Mouse (Mus musculus) c-Kit-positive CD71-negative TER-119-negative erythroid progenitor cells, embryonic 14.5 days (primary cell): ENCODE measurements around the gene Chst10.

Experiments used
- DNase-seq: peaks from one replicate; pipeline ENCODE4 v3.0.0-alpha.2; 2013; ENCODE audit warnings: low read depth

Gene Chst10

GRCm38 (mm10) chr1:38897431-38898248, at the start of gene Chst10:
Gene Chst10 (minus strand): TSS chr1:38898161.
- no peak for DNase-seq

- peak; percentile 18 for DNase-seq
Measured at GRCm38 (mm10) chr1:38939608-38940007, 41.6 kb upstream of the Chst10 start.

GRCm38 (mm10) chr1:38938849-38939248, 40.9 kb upstream of the Chst10 start, which contains the start of gene Nms:
Gene Nms (plus strand): TSS chr1:38939149.
- DNase-seq = no peak

- DNase-seq = peak; percentile 52
Measured at GRCm38 (mm10) chr1:38936780-38937179, 38.8 kb upstream of the Chst10 start.

- DNase-seq = peak; percentile 6
Measured at GRCm38 (mm10) chr1:38934668-38935067, 36.7 kb upstream of the Chst10 start.

GRCm38 (mm10) chr1:38930767-38931166, 32.8 kb upstream of the Chst10 start:
- no peak for DNase-seq

- DNase-seq = no peak
Measured at GRCm38 (mm10) chr1:38929468-38929867, 31.5 kb upstream of the Chst10 start.

GRCm38 (mm10) chr1:38928996-38929395, 31.0 kb upstream of the Chst10 start:
- no peak for DNase-seq

GRCm38 (mm10) chr1:38903985-38904384, 6.0 kb upstream of the Chst10 start:
- DNase-seq = no peak

GRCm38 (mm10) chr1:38902571-38902970, 4.6 kb upstream of the Chst10 start:
- DNase-seq = no peak

- DNase-seq = no peak
Measured at GRCm38 (mm10) chr1:38893081-38893480, 4.9 kb downstream of the Chst10 start.

- no peak for DNase-seq
Measured at GRCm38 (mm10) chr1:38891444-38891843, 6.5 kb downstream of the Chst10 start.

GRCm38 (mm10) chr1:38888803-38889202, 9.2 kb downstream of the Chst10 start:
- DNase-seq = no peak

- no peak for DNase-seq
Measured at GRCm38 (mm10) chr1:38887011-38887410, 10.9 kb downstream of the Chst10 start.

- DNase-seq = no peak
Measured at GRCm38 (mm10) chr1:38886602-38887001, 11.4 kb downstream of the Chst10 start.

- DNase-seq = no peak
Measured at GRCm38 (mm10) chr1:38885956-38886355, 12.0 kb downstream of the Chst10 start.

GRCm38 (mm10) chr1:38883766-38884165, 14.2 kb downstream of the Chst10 start:
- DNase-seq = no peak

GRCm38 (mm10) chr1:38882746-38883145, 15.2 kb downstream of the Chst10 start:
- DNase-seq = no peak

- DNase-seq = no peak
Measured at GRCm38 (mm10) chr1:38881366-38881765, 16.6 kb downstream of the Chst10 start.

- DNase-seq = no peak
Measured at GRCm38 (mm10) chr1:38876671-38877382, 21.1 kb downstream of the Chst10 start.

GRCm38 (mm10) chr1:38873911-38874310, 24.1 kb downstream of the Chst10 start:
- DNase-seq = no peak

GRCm38 (mm10) chr1:38871834-38872233, 26.1 kb downstream of the Chst10 start:
- DNase-seq = no peak
